Mouse (Mus musculus) testis, adult 2 months (tissue): ENCODE data around the gene Lrrk1.

Experiments
- CTCF ChIP-seq: fragments of 200-500 bp; IDR thresholded peaks from 2 replicates; pipeline ENCODE4 v1.5.1; 2012; ENCODE audit warnings: low read depth, mild to moderate bottlenecking, inconsistent platforms, low read length, moderate library complexity; ENCODE audit not compliant: control insufficient read depth, insufficient read depth, insufficient replicate concordance
- POLR2A ChIP-seq: fragments of 200-500 bp; IDR thresholded peaks from 2 replicates; pipeline ENCODE4 v1.6.1; 2012; ENCODE audit warnings: low read depth, mild to moderate bottlenecking, inconsistent platforms, low read length, moderate library complexity; ENCODE audit not compliant: control insufficient read depth

GRCm38 (mm10) chr7:66342831-66343230 lies 45.3 kb downstream of the Lrrk1 start:
- TF ChIP-seq CTCF (no peak), POLR2A (no peak)
